Mouse (Mus musculus) spleen, postnatal 36 days (tissue): ENCODE results near the gene Topaz1.
"Not testable (repeated sequence)": the region's sequence is repeated elsewhere in the genome, so short reads cannot be mapped to it uniquely, and the experiment has no call there.

Source experiments
- DNase-seq, 2 experiments: peaks; one replicate each; pipeline ENCODE4 v3.0.0; 2022; ENCODE audit warnings: low spot score in 2 of 2, mixed read lengths in 1 of 2

The Topaz1 gene

GRCm38 (mm10) chr9:122812386-122812785 is 65.2 kb downstream of the Topaz1 start:
- DNase-seq, result no peak

- no peak for DNase-seq
Measured at GRCm38 (mm10) chr9:122814775-122815174, 67.6 kb downstream of the Topaz1 start.

DNA sequence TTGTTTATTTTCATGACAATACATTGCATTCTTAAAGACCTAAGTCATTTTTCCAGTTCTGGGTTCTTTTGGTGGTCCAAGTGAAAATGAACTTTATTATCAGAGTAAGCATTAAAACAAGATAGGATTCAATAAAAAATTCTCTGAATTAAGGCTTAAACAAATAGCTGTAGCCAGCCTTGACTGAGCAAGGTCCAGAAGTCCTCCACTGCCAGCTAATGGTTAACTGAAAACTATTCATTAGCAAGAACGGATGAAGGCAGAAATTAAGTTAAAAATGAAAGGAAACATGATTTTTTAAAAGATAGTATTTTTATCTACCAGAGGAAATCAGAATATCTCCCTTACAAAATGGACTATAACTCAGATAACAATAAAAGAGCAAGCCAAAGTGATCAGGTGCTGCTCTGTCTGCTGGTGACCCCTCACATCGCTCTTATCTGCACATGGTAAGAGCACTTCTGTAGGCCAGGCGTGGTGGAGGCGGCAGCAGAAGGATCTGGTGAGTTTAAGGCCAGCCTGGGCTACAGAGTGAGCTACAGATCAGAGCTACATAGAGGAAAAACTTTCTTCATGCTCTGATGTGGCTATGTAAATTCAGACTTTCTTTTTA is 68.2 kb downstream of the Topaz1 start:
- no peak for DNase-seq

- DNase-seq, result no peak
Measured at GRCm38 (mm10) chr9:122823374-122824017, 76.3 kb downstream of the Topaz1 start.

GRCm38 (mm10) chr9:122826743-122827142 is 79.6 kb downstream of the Topaz1 start:
- DNase-seq, result no peak

DNA sequence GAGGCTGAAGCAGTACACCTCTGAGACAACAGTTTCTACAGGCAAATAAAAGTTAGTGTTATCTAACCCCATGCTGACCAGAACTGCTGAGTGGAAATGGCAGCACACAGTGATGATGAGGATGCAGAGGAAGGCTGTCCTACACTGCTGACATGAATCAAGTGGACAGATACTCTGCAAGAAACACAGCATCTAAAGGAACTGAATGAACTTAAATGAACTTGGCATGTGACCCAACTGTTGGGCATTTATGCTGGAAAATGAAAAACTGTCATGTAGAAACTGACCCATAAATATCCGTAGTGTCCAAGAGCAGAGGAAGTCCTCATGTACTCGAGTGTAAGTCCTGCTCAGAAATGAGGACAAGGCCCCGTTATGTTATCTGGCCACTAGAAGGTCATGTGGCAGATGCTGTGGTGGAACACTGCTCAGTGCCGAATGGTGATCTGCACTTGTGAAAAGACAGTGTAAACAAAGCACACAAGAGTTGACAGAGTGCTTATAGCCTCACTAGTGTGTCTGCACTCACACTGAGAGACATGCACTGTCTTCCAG is 82.8 kb downstream of the Topaz1 start:
- no peak for DNase-seq

- no peak for DNase-seq
Measured at GRCm38 (mm10) chr9:122836126-122836525, 89.0 kb downstream of the Topaz1 start.

- DNase-seq, result no peak
Measured at GRCm38 (mm10) chr9:122836790-122837189, 89.6 kb downstream of the Topaz1 start.

GRCm38 (mm10) chr9:122837216-122837615 is 90.1 kb downstream of the Topaz1 start:
- no peak for DNase-seq

DNA sequence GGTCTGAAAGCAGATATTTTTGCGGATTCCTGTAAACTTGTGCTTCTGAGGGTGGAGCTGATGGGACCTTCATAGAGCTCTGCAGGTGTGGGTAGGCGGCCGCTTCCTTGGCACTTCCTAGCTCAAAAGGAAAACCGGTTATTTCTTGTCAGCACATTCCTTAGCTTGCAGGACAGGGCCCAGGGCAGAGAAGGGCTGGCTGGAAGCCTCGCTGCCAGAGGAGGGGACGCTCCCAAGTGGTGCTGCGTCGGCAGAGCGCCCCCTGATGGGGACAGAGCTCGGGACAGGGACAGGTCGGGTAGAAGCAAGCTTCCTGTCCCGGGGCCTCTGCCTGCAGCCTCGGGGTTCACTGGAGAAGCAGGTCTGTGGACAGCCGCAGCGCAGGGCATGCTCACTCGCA is 90.5 kb downstream of the Topaz1 start:
- DNase-seq, result peak in 1 of 2 experiments; percentile 10

- DNase-seq, result no peak
Measured at GRCm38 (mm10) chr9:122843760-122844159, 96.6 kb downstream of the Topaz1 start, which contains the start of gene Gm35549. Gene Gm35549 (minus strand): TSS chr9:122844035.

DNA sequence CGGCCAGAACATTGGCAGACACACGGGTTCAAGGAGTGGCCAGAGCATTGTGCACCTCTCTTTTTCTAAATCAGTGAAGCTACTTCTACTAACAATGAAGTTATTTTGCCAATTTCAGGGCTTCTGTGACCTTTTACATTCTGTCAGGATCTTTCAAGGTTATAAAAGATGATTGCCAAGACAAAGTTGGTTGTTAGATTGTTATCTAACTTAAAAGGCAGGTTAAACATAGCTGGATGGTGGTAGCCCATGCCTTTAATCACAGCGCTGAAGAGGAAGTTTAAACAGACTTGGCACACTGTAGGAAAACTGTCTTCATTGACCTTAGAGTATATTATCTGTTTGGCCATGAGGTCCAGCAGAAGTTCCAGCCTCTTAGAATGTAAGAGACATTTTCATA is 98.5 kb downstream of the Topaz1 start:
- DNase-seq, result no peak

- DNase-seq, result no peak
Measured at GRCm38 (mm10) chr9:122846156-122846555, 99.0 kb downstream of the Topaz1 start.

- DNase-seq, result not testable (repeated sequence)
Measured at GRCm38 (mm10) chr9:122847811-122848311, 100.7 kb downstream of the Topaz1 start.
